In the genomic region with DNA sequence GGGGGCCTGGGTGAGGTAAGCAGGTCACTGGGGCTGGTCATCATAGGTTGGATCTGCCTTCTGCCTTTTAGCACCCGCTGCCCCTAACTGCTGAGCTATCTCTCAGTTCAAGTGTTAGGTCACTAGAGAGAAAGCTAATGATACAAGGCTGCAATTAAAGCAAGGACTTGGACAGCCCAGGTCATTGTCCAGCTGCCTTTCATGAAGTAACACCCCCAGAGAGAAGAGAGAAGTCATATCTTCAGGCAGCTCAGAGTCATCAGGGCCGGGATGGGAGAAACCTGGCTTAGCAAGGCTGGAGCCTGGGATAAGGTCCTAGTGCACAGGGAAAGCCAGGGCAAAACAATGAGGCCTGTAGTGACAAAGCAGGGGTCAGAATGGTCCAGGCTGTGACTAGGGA, we compare ENCODE assay signal across 27 mouse cellular contexts. TPM values are rescaled to one million over a fixed set of nuclear protein-coding genes. Genes with fewer than 3 reads are reported as not detected.
DNase-seq lines count a peak whose midpoint lies in the region; ATAC-seq lines count a peak whose summit lies in the region.
"Had no signal": no experiment of that assay in that cellular context is flagged by ENCODE, and none has a peak within 500 bp of the region (broad histone marks: within the 10 kb centered on the region; RNA-seq: fewer than 3 reads in every experiment).

No protein-coding gene starts in this region.

- H3K27me3 ChIP-seq in midbrain, embryonic 13.5 days, result peaks cover 8% of the 10 kb centered on the region
- H3K27me3 ChIP-seq in midbrain, embryonic 10.5 days (ENCODE audit: low read depth, poor library complexity, severe bottlenecking), result peaks cover 25% of the 10 kb centered on the region

- no peak overlapping the region for H3K4me3 ChIP-seq in midbrain, embryonic 13.5 days (replicated peaks)
- H3K4me3 ChIP-seq in midbrain, embryonic 10.5 days, result no peak overlapping the region
- H3K4me3 ChIP-seq: embryonic facial prominence, embryonic 13.5 days; embryonic facial prominence, embryonic 15.5 days; erythroblast, embryonic 14.5 days; forebrain, embryonic 12.5 days had no signal

- ATAC-seq in midbrain, embryonic 13.5 days, result no peak
- ATAC-seq: activated CD4-positive, CD25-positive, alpha-beta regulatory T cell, adult 4 months; CD4-positive, CD25-positive, alpha-beta regulatory T cell, adult 4 months; forebrain, embryonic 14.5 days; forebrain, embryonic 16.5 days; Patski had no signal

- 81% methylated on average over 2 of the region's 2 CpGs for WGBS in midbrain, embryonic 13.5 days
- WGBS in midbrain, embryonic 10.5 days, result 74% methylated on average over 2 of the region's 2 CpGs

- intact Hi-C loops in heart, postnatal 36 days (cut with DNase I), result no loop called here

- no peak overlapping the region for H3K4me2 ChIP-seq in midbrain, embryonic 13.5 days (replicated peaks)
- H3K4me2 ChIP-seq: embryonic facial prominence, embryonic 13.5 days; embryonic facial prominence, embryonic 15.5 days; forebrain, embryonic 12.5 days had no signal

- H3K9ac ChIP-seq in midbrain, embryonic 13.5 days (replicated peaks), result 0 out of 2 replicates have a peak overlapping the region, but pooled peaks have one; percentile 1
- H3K9ac ChIP-seq: embryonic facial prominence, embryonic 13.5 days; embryonic facial prominence, embryonic 15.5 days; forebrain, embryonic 12.5 days had no signal

- peak; percentile 1 for DNase-seq in cerebellum, adult 11-12 months
- DNase-seq in cerebellum, postnatal 10 days, result no peak
- peak; percentile 74 for DNase-seq in heart, adult 11 months
- no peak for DNase-seq in heart, postnatal 36 days
- DNase-seq in midbrain, embryonic 10.5 days (ENCODE audit: low spot score), result no peak
- DNase-seq: adrenal gland, adult 2 months; adrenal gland, postnatal 10 days; adrenal gland, postnatal 25 days; B cell, adult 2 months; cerebellum, adult 11 months; cerebellum, adult 2 months; cerebellum, adult 9-10 months; cerebellum, postnatal 14 days; cerebellum, postnatal 36 days; embryo, embryonic 11 days had no signal

- H3K27ac ChIP-seq in midbrain, embryonic 13.5 days, result no peak overlapping the region
- H3K27ac ChIP-seq in midbrain, embryonic 10.5 days (replicated peaks), result no peak overlapping the region
- H3K27ac ChIP-seq: embryonic facial prominence, embryonic 13.5 days; embryonic facial prominence, embryonic 15.5 days; forebrain, embryonic 12.5 days had no signal

- no peaks in the 10 kb centered on the region for H3K36me3 ChIP-seq in midbrain, embryonic 13.5 days
- H3K36me3 ChIP-seq in midbrain, embryonic 10.5 days, result no peaks in the 10 kb centered on the region
- H3K36me3 ChIP-seq: embryonic facial prominence, embryonic 13.5 days; embryonic facial prominence, embryonic 15.5 days; forebrain, embryonic 12.5 days; G1E had no signal

- H3K4me1 ChIP-seq in midbrain, embryonic 13.5 days (replicated peaks), result peaks cover 9% of the 10 kb centered on the region
- peaks cover 12% of the 10 kb centered on the region for H3K4me1 ChIP-seq in midbrain, embryonic 10.5 days

- H3K9me3 ChIP-seq in midbrain, embryonic 13.5 days, result no peaks in the 10 kb centered on the region
- no peaks in the 10 kb centered on the region for H3K9me3 ChIP-seq in midbrain, embryonic 10.5 days (replicated peaks)
- H3K9me3 ChIP-seq: embryonic facial prominence, embryonic 13.5 days; embryonic facial prominence, embryonic 15.5 days; forebrain, embryonic 12.5 days; G1E had no signal

RNA-seq across cellular contexts. Expression of a gene that starts 4.9 kb away (rescaled TPM):
- total RNA-seq in heart, postnatal 36 days (2021), result 1 to 10 TPM; 1.3 to 1.4 TPM
- polyA plus RNA-seq in midbrain, embryonic 13.5 days (2015; fragmentation: Nextera tagmentation; extraction: Ambion mirVana), result 11.4 and 13.0 TPM in 2 replicates
- 5.4 and 6.2 TPM in 2 replicates for polyA plus RNA-seq in midbrain, embryonic 10.5 days (2016; fragmentation: Nextera tagmentation; extraction: Ambion mirVana)
- total RNA-seq: common myeloid progenitor, adult 5-6 weeks had no signal
- polyA plus RNA-seq: activated CD4-positive, CD25-positive, alpha-beta regulatory T cell, adult 4 months; CD4-positive, CD25-positive, alpha-beta regulatory T cell, adult 4 months; G1E had no signal

RNA-seq across cellular contexts. Expression of a gene that starts 43.8 kb away (rescaled TPM):
- 10 to 100 TPM; 12.0 to 12.5 TPM for total RNA-seq in heart, postnatal 36 days (2021)
- polyA plus RNA-seq in midbrain, embryonic 13.5 days (2015; fragmentation: Nextera tagmentation; extraction: Ambion mirVana), result 21.2 and 23.6 TPM in 2 replicates
- 19.3 and 22.5 TPM in 2 replicates for polyA plus RNA-seq in midbrain, embryonic 10.5 days (2016; fragmentation: Nextera tagmentation; extraction: Ambion mirVana)

RNA-seq across cellular contexts. Expression of a gene that starts 45.9 kb away (rescaled TPM):
- under 1 TPM; 0.65 to 0.78 TPM for total RNA-seq in heart, postnatal 36 days (2021)
- polyA plus RNA-seq in midbrain, embryonic 13.5 days (2015; fragmentation: Nextera tagmentation; extraction: Ambion mirVana), result not detected in 2 replicates
- 2.6 and 4.6 TPM in 2 replicates for polyA plus RNA-seq in midbrain, embryonic 10.5 days (2016; fragmentation: Nextera tagmentation; extraction: Ambion mirVana)
- polyA plus RNA-seq: activated CD4-positive, CD25-positive, alpha-beta regulatory T cell, adult 4 months; CD4-positive, CD25-positive, alpha-beta regulatory T cell, adult 4 months; embryonic facial prominence, embryonic 13.5 days; erythroblast, embryonic 14.5 days; forebrain, embryonic 12.5 days; forebrain, embryonic 14.5 days; forebrain, embryonic 16.5 days had no signal

RNA-seq across cellular contexts. Expression of a gene that starts 46.1 kb away (rescaled TPM):
- 10 to 100 TPM; 22.1 to 22.4 TPM for total RNA-seq in heart, postnatal 36 days (2021)
- 21.0 and 23.8 TPM in 2 replicates for polyA plus RNA-seq in midbrain, embryonic 13.5 days (2015; fragmentation: Nextera tagmentation; extraction: Ambion mirVana)
- 15.7 and 19.6 TPM in 2 replicates for polyA plus RNA-seq in midbrain, embryonic 10.5 days (2016; fragmentation: Nextera tagmentation; extraction: Ambion mirVana)
- polyA plus RNA-seq: Patski had no signal

RNA-seq across cellular contexts. Expression of a gene that starts 52.2 kb away (rescaled TPM):
- not detected for total RNA-seq in heart, postnatal 36 days (2021)
- polyA plus RNA-seq in midbrain, embryonic 13.5 days (2015; fragmentation: Nextera tagmentation; extraction: Ambion mirVana), result 0.54 TPM in 1 of 2 replicates, not detected in the other
- 0.35 TPM in 1 of 2 replicates, not detected in the other for polyA plus RNA-seq in midbrain, embryonic 10.5 days (2016; fragmentation: Nextera tagmentation; extraction: Ambion mirVana)
- polyA plus RNA-seq: erythroblast, embryonic 14.5 days; forebrain, embryonic 12.5 days; forebrain, embryonic 16.5 days; Patski had no signal

Comparison
In these comparisons a context has a peak if more than half of its experiments do, and no peak if none do; other contexts are left out.
1. DNase-seq: peak in cerebellum, adult 11-12 months (single experiment) and heart, adult 11 months (single experiment); none in cerebellum, postnatal 10 days (0 of 2), heart, postnatal 36 days (0 of 2) and midbrain, embryonic 10.5 days (single experiment).